13 mouse cellular contexts compared by ENCODE assay signal in genomic region chr7:119847396-119847795, GRCm38 (mm10).
"Had no signal": no experiment of that assay in that cellular context is flagged by ENCODE, and none has a peak within 500 bp of the region (broad histone marks: within the 10 kb centered on the region; RNA-seq: fewer than 3 reads in every experiment).

No protein-coding gene starts in this region.

- H3K4me1 ChIP-seq: limb, embryonic 15.5 days; midbrain, embryonic 10.5 days; neural tube, embryonic 15.5 days had no signal

- H3K4me3 ChIP-seq: limb, embryonic 15.5 days; liver, embryonic 13.5 days; midbrain, embryonic 10.5 days; myocyte; neural tube, embryonic 15.5 days had no signal

- H3K9me3 ChIP-seq: limb, embryonic 15.5 days; liver, embryonic 13.5 days; midbrain, embryonic 10.5 days; neural tube, embryonic 15.5 days had no signal

- DNase-seq: layer of hippocampus, adult 9-11 months; layer of hippocampus, postnatal 36 days; liver, embryonic 13.5 days; lung, adult 18-20 months; midbrain, embryonic 14.5 days; right cerebral cortex, adult 18-20 months; right cerebral cortex, postnatal 25 days; thymus, postnatal 4 days had no signal

- H3K36me3 ChIP-seq: neural tube, embryonic 15.5 days had no signal

- H3K27me3 ChIP-seq: limb, embryonic 15.5 days; liver, embryonic 13.5 days; neural tube, embryonic 15.5 days had no signal

- H3K4me2 ChIP-seq: limb, embryonic 15.5 days; liver, embryonic 13.5 days; neural tube, embryonic 15.5 days had no signal

- H3K9ac ChIP-seq: limb, embryonic 15.5 days; liver, embryonic 13.5 days; neural tube, embryonic 15.5 days had no signal

- H3K27ac ChIP-seq: limb, embryonic 15.5 days; liver, embryonic 13.5 days; midbrain, embryonic 10.5 days; neural tube, embryonic 15.5 days; stomach, postnatal 0 days had no signal
